Mouse (Mus musculus): ENCODE results near the gene Fbxl20.

The Fbxl20 gene

GRCm38 (mm10) chr11:98049672-98050519 lies 100.3 kb downstream of the Fbxl20 start:
- peak; percentile 56 for DNase-seq (ENCODE audit: low read depth)

GRCm38 (mm10) chr11:98047745-98048144 lies 102.5 kb downstream of the Fbxl20 start:
- DNase-seq (ENCODE audit: low read depth): no peak

GRCm38 (mm10) chr11:98046466-98046865 lies 103.7 kb downstream of the Fbxl20 start:
- DNase-seq (ENCODE audit: low read depth): no peak

- DNase-seq (ENCODE audit: low read depth): peak; percentile 61
Measured at GRCm38 (mm10) chr11:98045596-98045995, 104.6 kb downstream of the Fbxl20 start.

GRCm38 (mm10) chr11:98044074-98044473 lies 106.1 kb downstream of the Fbxl20 start:
- no peak for DNase-seq (ENCODE audit: low read depth)

GRCm38 (mm10) chr11:98042741-98043140 lies 107.5 kb downstream of the Fbxl20 start:
- no peak for DNase-seq (ENCODE audit: low read depth)

- no peak for DNase-seq (ENCODE audit: low read depth)
Measured at GRCm38 (mm10) chr11:98040975-98041374, 109.2 kb downstream of the Fbxl20 start.

GRCm38 (mm10) chr11:98037871-98038270 lies 112.3 kb downstream of the Fbxl20 start:
- DNase-seq (ENCODE audit: low read depth): no peak

- peak; percentile 39 for DNase-seq (ENCODE audit: low read depth)
Measured at GRCm38 (mm10) chr11:98035977-98036377, 114.2 kb downstream of the Fbxl20 start.

- no peak for DNase-seq (ENCODE audit: low read depth)
Measured at GRCm38 (mm10) chr11:98034840-98035239, 115.4 kb downstream of the Fbxl20 start.

GRCm38 (mm10) chr11:98034061-98034460 lies 116.1 kb downstream of the Fbxl20 start:
- DNase-seq (ENCODE audit: low read depth): no peak

All from induced T-regulatory cell, adult 2 months (primary cell).